ENCODE assay signal across 24 mouse cellular contexts in genomic region chr2:28348453-28348852, GRCm38 (mm10).
DNase-seq lines count a peak whose midpoint lies in the region; ATAC-seq and TF ChIP-seq lines count a peak whose summit lies in the region.
"Had no signal": no experiment of that assay in that cellular context is flagged by ENCODE, and none has a peak within 500 bp of the region (broad histone marks: within the 10 kb centered on the region; RNA-seq: fewer than 3 reads in every experiment).

No protein-coding gene starts in this region.

- TF ChIP-seq CTCF in hindbrain, postnatal 0 days (IDR thresholded peaks at IDR 0.05; ENCODE audit: low read depth), result no peak
- TF ChIP-seq CTCF in midbrain, postnatal 0 days (IDR thresholded peaks at IDR 0.05), result no peak

- H3K4me1 ChIP-seq in hindbrain, postnatal 0 days (ENCODE audit: insufficient read depth, low read length), result no peaks in the 10 kb centered on the region
- no peaks in the 10 kb centered on the region for H3K4me1 ChIP-seq in hindbrain, embryonic 16.5 days (ENCODE audit: control insufficient read depth, insufficient read depth, low read depth, low read length)
- H3K4me1 ChIP-seq in midbrain, postnatal 0 days (ENCODE audit: insufficient read depth, low read length), result no peaks in the 10 kb centered on the region
- H3K4me1 ChIP-seq in midbrain, embryonic 14.5 days (ENCODE audit: control insufficient read depth, insufficient read depth, low read length), result no peaks in the 10 kb centered on the region
- H3K4me1 ChIP-seq: embryonic facial prominence, embryonic 13.5 days; embryonic facial prominence, embryonic 15.5 days; forebrain, embryonic 10.5 days; forebrain, embryonic 12.5 days had no signal

- H3K9me3 ChIP-seq in hindbrain, postnatal 0 days (ENCODE audit: low read length), result no peaks in the 10 kb centered on the region
- H3K9me3 ChIP-seq in hindbrain, embryonic 16.5 days (ENCODE audit: control insufficient read depth, low read length), result no peaks in the 10 kb centered on the region
- H3K9me3 ChIP-seq in midbrain, postnatal 0 days (ENCODE audit: low read length), result no peaks in the 10 kb centered on the region
- H3K9me3 ChIP-seq in midbrain, embryonic 14.5 days (ENCODE audit: control insufficient read depth, low read length), result no peaks in the 10 kb centered on the region
- H3K9me3 ChIP-seq: embryonic facial prominence, embryonic 13.5 days; embryonic facial prominence, embryonic 15.5 days; forebrain, embryonic 10.5 days; forebrain, embryonic 12.5 days had no signal

- no peak overlapping the region for H3K9ac ChIP-seq in hindbrain, postnatal 0 days (replicated peaks; ENCODE audit: low read length)
- no peak overlapping the region for H3K9ac ChIP-seq in hindbrain, embryonic 16.5 days (ENCODE audit: low read depth, low read length)
- H3K9ac ChIP-seq in midbrain, postnatal 0 days (replicated peaks; ENCODE audit: low read length, poor library complexity, severe bottlenecking), result no peak overlapping the region
- no peak overlapping the region for H3K9ac ChIP-seq in midbrain, embryonic 14.5 days (replicated peaks; ENCODE audit: low read length)
- H3K9ac ChIP-seq: embryonic facial prominence, embryonic 13.5 days; embryonic facial prominence, embryonic 15.5 days; forebrain, embryonic 12.5 days had no signal

- no peaks in the 10 kb centered on the region for H3K36me3 ChIP-seq in hindbrain, postnatal 0 days (ENCODE audit: insufficient read depth, low read length)
- no peaks in the 10 kb centered on the region for H3K36me3 ChIP-seq in hindbrain, embryonic 16.5 days (ENCODE audit: control insufficient read depth, insufficient read depth, low read length)
- H3K36me3 ChIP-seq in midbrain, postnatal 0 days (ENCODE audit: insufficient read depth, low read length), result no peaks in the 10 kb centered on the region
- no peaks in the 10 kb centered on the region for H3K36me3 ChIP-seq in midbrain, embryonic 14.5 days (ENCODE audit: control insufficient read depth, insufficient read depth, low read length)
- H3K36me3 ChIP-seq: embryonic facial prominence, embryonic 13.5 days; embryonic facial prominence, embryonic 15.5 days; forebrain, embryonic 10.5 days; forebrain, embryonic 12.5 days had no signal

- peak; percentile 42 to 51 for DNase-seq in cerebellum, postnatal 14 days
- no peak for DNase-seq in cerebellum, postnatal 25 days
- DNase-seq in hindbrain, postnatal 0 days (ENCODE audit: low spot score), result peak; percentile 52
- DNase-seq in midbrain, postnatal 0 days (ENCODE audit: low spot score), result peak; percentile 48
- DNase-seq in midbrain, embryonic 14.5 days, result no peak
- peak; percentile 48 for DNase-seq in brain, adult 2 months (ENCODE audit: low read depth, low spot score)
- DNase-seq in Muller cell, postnatal 12 days (ENCODE audit: inconsistent ontology term), result no peak
- DNase-seq: adrenal gland, adult 8-10 months; adrenal gland, postnatal 14 days; adrenal gland, postnatal 36 days; cerebellum, adult 11 months; cerebellum, adult 9-10 months; cerebellum, postnatal 36 days; embryo, embryonic 11 days had no signal

- no peak overlapping the region for H3K4me2 ChIP-seq in hindbrain, postnatal 0 days (ENCODE audit: low read depth, low read length)
- no peak overlapping the region for H3K4me2 ChIP-seq in hindbrain, embryonic 16.5 days (ENCODE audit: low read length)
- H3K4me2 ChIP-seq in midbrain, postnatal 0 days (ENCODE audit: low read depth, low read length, poor library complexity, severe bottlenecking), result no peak overlapping the region
- no peak overlapping the region for H3K4me2 ChIP-seq in midbrain, embryonic 14.5 days (ENCODE audit: low read length)
- H3K4me2 ChIP-seq: embryonic facial prominence, embryonic 13.5 days; embryonic facial prominence, embryonic 15.5 days; forebrain, embryonic 12.5 days had no signal

- H3K27ac ChIP-seq in hindbrain, postnatal 0 days, result no peak overlapping the region
- H3K27ac ChIP-seq in hindbrain, embryonic 16.5 days (ENCODE audit: low read depth, low read length), result no peak overlapping the region
- H3K27ac ChIP-seq in midbrain, postnatal 0 days (ENCODE audit: low read depth, low read length), result no peak overlapping the region
- H3K27ac ChIP-seq in midbrain, embryonic 14.5 days (replicated peaks; ENCODE audit: low read depth, low read length), result no peak overlapping the region
- H3K27ac ChIP-seq: embryonic facial prominence, embryonic 13.5 days; embryonic facial prominence, embryonic 15.5 days; forebrain, embryonic 10.5 days; forebrain, embryonic 12.5 days had no signal

- 46% methylated on average over 4 of the region's 4 CpGs for WGBS in hindbrain, postnatal 0 days
- 58% methylated on average over 4 of the region's 4 CpGs for WGBS in hindbrain, embryonic 16.5 days
- 59% methylated on average over 4 of the region's 4 CpGs for WGBS in midbrain, postnatal 0 days
- WGBS in midbrain, embryonic 14.5 days, result 62% methylated on average over 4 of the region's 4 CpGs

- no peak overlapping the region for H3K4me3 ChIP-seq in hindbrain, postnatal 0 days (ENCODE audit: low read length)
- H3K4me3 ChIP-seq in hindbrain, embryonic 16.5 days (ENCODE audit: low read length), result no peak overlapping the region
- H3K4me3 ChIP-seq in midbrain, postnatal 0 days (ENCODE audit: low read depth, low read length), result no peak overlapping the region
- H3K4me3 ChIP-seq in midbrain, embryonic 14.5 days (replicated peaks; ENCODE audit: low read depth, low read length), result no peak overlapping the region
- H3K4me3 ChIP-seq: embryonic facial prominence, embryonic 13.5 days; embryonic facial prominence, embryonic 15.5 days; erythroblast, embryonic 14.5 days; forebrain, embryonic 10.5 days; forebrain, embryonic 12.5 days had no signal

- ATAC-seq in hindbrain, postnatal 0 days, result no peak
- no peak for ATAC-seq in hindbrain, embryonic 16.5 days
- no peak for ATAC-seq in midbrain, postnatal 0 days (ENCODE audit: low FRiP score)
- ATAC-seq in midbrain, embryonic 14.5 days (ENCODE audit: low FRiP score, low TSS enrichment), result no peak
- ATAC-seq: activated CD4-positive, CD25-positive, alpha-beta regulatory T cell, adult 4 months; forebrain, embryonic 14.5 days; forebrain, embryonic 16.5 days; Patski had no signal

- no peaks in the 10 kb centered on the region for H3K27me3 ChIP-seq in hindbrain, postnatal 0 days (ENCODE audit: insufficient read depth, low read length)
- H3K27me3 ChIP-seq in hindbrain, embryonic 16.5 days (replicated peaks; ENCODE audit: control insufficient read depth, insufficient read depth, low read length), result no peaks in the 10 kb centered on the region
- no peaks in the 10 kb centered on the region for H3K27me3 ChIP-seq in midbrain, postnatal 0 days (ENCODE audit: insufficient read depth, low read length)
- H3K27me3 ChIP-seq in midbrain, embryonic 14.5 days (ENCODE audit: control insufficient read depth, insufficient read depth, low read length), result no peaks in the 10 kb centered on the region
- H3K27me3 ChIP-seq: embryonic facial prominence, embryonic 13.5 days; embryonic facial prominence, embryonic 15.5 days; forebrain, embryonic 12.5 days had no signal

Comparison
In these comparisons a context has a peak if more than half of its experiments do, and no peak if none do; other contexts are left out.
1. DNase-seq: peak in cerebellum, postnatal 14 days (2 of 2), hindbrain, postnatal 0 days (single experiment), midbrain, postnatal 0 days (single experiment) and brain, adult 2 months (single experiment); none in cerebellum, postnatal 25 days (0 of 2), midbrain, embryonic 14.5 days (single experiment) and Muller cell, postnatal 12 days (single experiment).